Mouse (Mus musculus): ENCODE data around the gene Mtss1l.

Gene Mtss1l

GRCm38 (mm10) chr8:110776335-110776734 lies 55.1 kb downstream of the Mtss1l start:
- DNase-seq (ENCODE audit: low read depth, low spot score): no peak

DNA sequence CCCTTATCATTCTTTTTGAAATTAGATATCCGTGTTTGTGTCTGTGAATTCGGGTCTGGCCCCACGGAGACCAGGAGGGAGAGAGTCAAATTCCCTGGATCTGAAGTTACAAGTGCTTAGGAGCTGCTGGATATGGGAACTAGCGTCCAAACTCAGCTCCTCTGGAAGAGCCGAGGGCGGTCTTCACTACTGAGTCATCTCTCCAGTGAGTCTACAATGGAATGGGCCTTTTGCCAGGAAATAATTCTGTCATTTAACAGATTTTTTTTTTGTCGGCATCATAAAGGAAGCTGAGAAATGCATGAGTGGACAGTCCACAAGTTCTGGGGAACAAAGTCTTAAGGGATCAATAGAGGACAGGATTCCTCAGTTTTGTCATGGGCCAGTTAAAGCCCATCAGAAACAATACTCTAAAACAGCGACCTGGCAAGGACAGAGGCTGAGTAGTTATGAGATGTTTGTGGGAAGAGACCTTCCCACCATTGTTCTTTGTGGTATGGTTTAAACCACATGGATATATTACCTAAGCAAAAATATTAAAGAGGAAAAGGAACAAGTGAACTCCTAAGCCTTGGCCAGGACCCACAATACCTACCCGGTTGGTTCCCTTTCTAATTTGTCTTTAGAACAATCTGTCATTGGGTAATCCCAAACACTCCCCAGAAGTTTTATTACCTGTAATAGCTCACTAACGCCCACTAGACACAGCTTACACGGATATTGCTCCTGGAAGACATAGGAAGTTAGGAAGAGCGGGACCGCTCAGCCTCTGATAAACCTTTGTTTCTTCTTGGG lies 58.8 kb downstream of the Mtss1l start:
- DNase-seq (ENCODE audit: low read depth, low spot score): no peak

GRCm38 (mm10) chr8:110785366-110785765 lies 64.1 kb downstream of the Mtss1l start:
- no peak for DNase-seq (ENCODE audit: low read depth, low spot score)

- peak; percentile 41 for DNase-seq (ENCODE audit: low read depth, low spot score)
Observed at GRCm38 (mm10) chr8:110786501-110786900, 65.2 kb downstream of the Mtss1l start.

GRCm38 (mm10) chr8:110786934-110787333 lies 65.7 kb downstream of the Mtss1l start:
- DNase-seq (ENCODE audit: low read depth, low spot score): no peak

GRCm38 (mm10) chr8:110787411-110787954 lies 66.2 kb downstream of the Mtss1l start:
- no peak for DNase-seq (ENCODE audit: low read depth, low spot score)

DNA sequence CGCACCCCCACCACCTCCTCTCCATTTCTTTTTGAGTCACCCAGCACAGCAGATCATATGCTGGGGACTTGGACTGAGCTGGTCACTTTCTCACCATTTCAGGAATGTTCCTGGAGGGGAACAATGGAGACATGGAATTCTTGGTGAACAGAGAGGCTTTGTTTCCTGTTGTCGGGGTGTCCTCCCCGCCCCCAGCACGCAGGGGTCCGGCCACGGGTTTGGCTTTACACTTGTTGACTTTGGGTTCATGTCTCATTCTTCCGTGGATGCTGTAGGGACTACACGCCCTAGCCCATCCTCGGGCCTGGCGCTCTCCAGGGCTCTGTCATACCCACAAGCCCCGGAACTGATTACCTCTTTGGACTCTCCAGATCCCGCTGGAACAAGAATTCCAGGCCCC lies 67.7 kb downstream of the Mtss1l start:
- DNase-seq (ENCODE audit: low read depth, low spot score): no peak

- no peak for DNase-seq (ENCODE audit: low read depth, low spot score)
Observed at GRCm38 (mm10) chr8:110789571-110789970, 68.3 kb downstream of the Mtss1l start.

- DNase-seq (ENCODE audit: low read depth, low spot score): no peak
Observed at GRCm38 (mm10) chr8:110790270-110790669, 69.0 kb downstream of the Mtss1l start.
